Mouse (Mus musculus) olfactory bulb, adult 2 months (tissue): Measurements from ENCODE around the gene Msgn1.

Source experiments
- CTCF ChIP-seq: fragments of 200-500 bp; IDR thresholded peaks from 2 replicates; pipeline ENCODE4 v1.5.1; 2012; ENCODE audit warnings: low read depth, mild to moderate bottlenecking, low read length, moderate library complexity; ENCODE audit not compliant: insufficient read depth
- POLR2A ChIP-seq: fragments of 200-500 bp; IDR thresholded peaks from 2 replicates; pipeline ENCODE4 v1.6.1; 2012; ENCODE audit warnings: mild to moderate bottlenecking, low read depth, low read length, moderate library complexity; ENCODE audit not compliant: insufficient read depth

DNA sequence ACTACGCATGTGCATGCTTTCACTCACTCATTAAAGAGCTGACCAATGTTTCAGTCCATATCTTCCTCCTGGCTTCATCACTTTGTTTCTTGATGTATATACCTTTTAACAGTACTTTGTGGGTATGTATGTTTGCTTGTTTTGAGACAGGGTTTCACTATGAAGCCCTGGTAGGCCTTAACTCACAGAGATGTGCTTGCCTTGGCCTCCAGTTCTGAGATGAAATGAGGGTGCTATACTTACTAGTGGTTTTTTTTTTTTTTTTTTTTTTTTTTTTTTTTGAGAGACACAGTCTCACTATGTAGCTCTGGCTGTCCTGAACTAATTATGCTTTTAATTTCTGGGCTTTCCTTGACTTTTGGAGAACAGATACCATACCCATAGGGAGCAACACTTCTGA is 38.7 kb upstream of the Msgn1 start:
- TF ChIP-seq CTCF (no peak), POLR2A (no peak)
